Mouse (Mus musculus) heart, embryonic 11.5 days (tissue): ENCODE data around the gene Cux1. TPM values are rescaled to one million over a fixed set of nuclear protein-coding genes. Genes with fewer than 3 reads are reported as not detected.

Experiments used
- ATAC-seq: fragments of 200-750 bp; cut with Nextera tagmentation; replicated peaks from 2 replicates; pipeline ENCODE4 v1.8.0; 2017; ENCODE audit warnings: moderate library complexity; ENCODE audit not compliant: insufficient number of reproducible peaks, low FRiP score, low TSS enrichment
- H3K27ac ChIP-seq: fragments of 300-500 bp; sonication (generic); 2 replicates; pipeline ENCODE4 v1.5.1; 2014; ENCODE audit warnings: mild to moderate bottlenecking, low read depth, low read length
- H3K27me3 ChIP-seq: fragments of 300-500 bp; sonication (generic); 2 replicates; pipeline ENCODE4 v1.6.1; 2014; ENCODE audit warnings: mild to moderate bottlenecking, low read length, mixed read lengths; ENCODE audit not compliant: control insufficient read depth, insufficient read depth
- H3K36me3 ChIP-seq: fragments of 300-500 bp; sonication (generic); 2 replicates; pipeline ENCODE4 v1.6.1; 2014; ENCODE audit warnings: mild to moderate bottlenecking, low read length, moderate library complexity, mixed read lengths; ENCODE audit not compliant: control insufficient read depth, insufficient read depth
- H3K4me1 ChIP-seq: fragments of 300-500 bp; sonication (generic); 2 replicates; pipeline ENCODE4 v1.6.1; 2014; ENCODE audit warnings: low read length; ENCODE audit not compliant: control insufficient read depth, insufficient read depth
- H3K4me2 ChIP-seq: fragments of 300-500 bp; sonication (generic); 2 replicates; pipeline ENCODE4 v1.6.1; 2014; ENCODE audit warnings: mild to moderate bottlenecking, moderate library complexity
- H3K4me3 ChIP-seq: fragments of 300-500 bp; sonication (generic); 2 replicates; pipeline ENCODE4 v1.5.1; 2014; ENCODE audit warnings: low read depth, low read length
- H3K9ac ChIP-seq: fragments of 300-500 bp; sonication (generic); 2 replicates; pipeline ENCODE4 v1.6.1; 2014; ENCODE audit warnings: mild to moderate bottlenecking, low read depth, low read length, moderate library complexity
- H3K9me3 ChIP-seq: fragments of 300-500 bp; sonication (generic); replicated peaks from 2 replicates; pipeline ENCODE4 v1.6.1; 2016; ENCODE audit warnings: low read length; ENCODE audit not compliant: control insufficient read depth
- WGBS: fragments of 180-500 bp; shearing (Covaris S2); extraction: QIAGEN DNeasy Blood & Tissue Kit; methylation state at CpG from one replicate; pipeline ENCODE4 v1.1.7; 2014; ENCODE audit not compliant: insufficient replicate concordance; 5-methylcytosine and 5-hydroxymethylcytosine counted together
- polyA plus RNA-seq: library from polyadenylated mRNA; unstranded; fragments of >200 nt; fragmentation: Nextera tagmentation; extraction: Ambion mirVana; gene quantifications from 2 replicates; pipeline ENCODE4 v1.2.1, GENCODE M21; 2014

Gene Cux1
- polyA plus RNA-seq, 1 experiment from 2014 or later = 67.5 TPM

- H3K4me2 ChIP-seq = no peak overlapping the region
- H3K4me1 ChIP-seq = no peaks in the 10 kb centered on the region
- H3K9me3 ChIP-seq = no peaks in the 10 kb centered on the region
- H3K27ac ChIP-seq = no peak overlapping the region
- H3K4me3 ChIP-seq = no peak overlapping the region
- ATAC-seq = no peak
- H3K36me3 ChIP-seq = no peaks in the 10 kb centered on the region
- no peaks in the 10 kb centered on the region for H3K27me3 ChIP-seq
- 50% methylated on average over 2 of the region's 2 CpGs for WGBS
- H3K9ac ChIP-seq = no peak overlapping the region
Measured at GRCm38 (mm10) chr5:136589002-136589401, 21.7 kb upstream of the Cux1 start.

GRCm38 (mm10) chr5:136588471-136588870, 21.2 kb upstream of the Cux1 start:
- WGBS = 65% methylated on average over 3 of the region's 3 CpGs
- Histone ChIP-seq H3K4me3 (no peak overlapping the region), H3K27me3 (no peaks in the 10 kb centered on the region), H3K9me3 (no peaks in the 10 kb centered on the region), H3K9ac (no peak overlapping the region), H3K27ac (no peak overlapping the region), H3K36me3 (no peaks in the 10 kb centered on the region), H3K4me2 (no peak overlapping the region), H3K4me1 (no peaks in the 10 kb centered on the region)
- no peak for ATAC-seq

- no peak for ATAC-seq
- H3K4me2 ChIP-seq = no peak overlapping the region
- WGBS = 33% methylated on average over 4 of the region's 4 CpGs
- H3K9me3 ChIP-seq = no peaks in the 10 kb centered on the region
- no peak overlapping the region for H3K27ac ChIP-seq
- no peak overlapping the region for H3K9ac ChIP-seq
- no peak overlapping the region for H3K4me3 ChIP-seq
- no peaks in the 10 kb centered on the region for H3K4me1 ChIP-seq
- H3K27me3 ChIP-seq = peaks cover 20% of the 10 kb centered on the region
- H3K36me3 ChIP-seq = no peaks in the 10 kb centered on the region
Measured at GRCm38 (mm10) chr5:136584676-136585285, 17.5 kb upstream of the Cux1 start.

- Histone ChIP-seq H3K4me2 (no peak overlapping the region), H3K4me3 (no peak overlapping the region), H3K36me3 (no peaks in the 10 kb centered on the region), H3K9me3 (no peaks in the 10 kb centered on the region), H3K9ac (no peak overlapping the region), H3K27ac (no peak overlapping the region), H3K4me1 (no peaks in the 10 kb centered on the region), H3K27me3 (peaks cover 24% of the 10 kb centered on the region)
- no peak for ATAC-seq
- WGBS = 58% methylated on average over 4 of the region's 4 CpGs
Measured at GRCm38 (mm10) chr5:136583666-136584464, 16.6 kb upstream of the Cux1 start.

DNA sequence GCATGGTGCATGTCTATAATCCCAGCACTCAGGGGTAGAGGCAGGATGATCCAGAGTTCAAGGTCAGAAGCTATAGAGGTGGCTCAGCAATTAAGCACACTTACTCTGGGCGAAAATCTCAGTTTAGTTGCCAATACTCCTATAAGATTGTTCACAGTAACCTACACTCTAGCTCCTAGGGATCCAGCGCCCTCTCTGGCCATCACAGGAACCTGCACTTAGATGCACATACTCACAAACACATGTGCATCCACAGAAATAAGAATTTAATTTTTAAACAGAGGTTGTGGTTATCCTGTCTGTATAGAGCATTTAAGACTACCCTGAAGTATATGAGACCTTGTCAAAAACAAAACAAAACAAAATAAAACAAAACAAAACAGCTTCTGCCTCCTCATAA, 16.0 kb upstream of the Cux1 start:
- H3K27ac ChIP-seq = no peak overlapping the region
- ATAC-seq = no peak
- H3K27me3 ChIP-seq = peaks cover 30% of the 10 kb centered on the region
- 82% methylated on average over 2 of the region's 2 CpGs for WGBS
- H3K36me3 ChIP-seq = no peaks in the 10 kb centered on the region
- no peak overlapping the region for H3K4me2 ChIP-seq
- no peak overlapping the region for H3K9ac ChIP-seq
- no peak overlapping the region for H3K4me3 ChIP-seq
- H3K9me3 ChIP-seq = no peaks in the 10 kb centered on the region
- no peaks in the 10 kb centered on the region for H3K4me1 ChIP-seq

DNA sequence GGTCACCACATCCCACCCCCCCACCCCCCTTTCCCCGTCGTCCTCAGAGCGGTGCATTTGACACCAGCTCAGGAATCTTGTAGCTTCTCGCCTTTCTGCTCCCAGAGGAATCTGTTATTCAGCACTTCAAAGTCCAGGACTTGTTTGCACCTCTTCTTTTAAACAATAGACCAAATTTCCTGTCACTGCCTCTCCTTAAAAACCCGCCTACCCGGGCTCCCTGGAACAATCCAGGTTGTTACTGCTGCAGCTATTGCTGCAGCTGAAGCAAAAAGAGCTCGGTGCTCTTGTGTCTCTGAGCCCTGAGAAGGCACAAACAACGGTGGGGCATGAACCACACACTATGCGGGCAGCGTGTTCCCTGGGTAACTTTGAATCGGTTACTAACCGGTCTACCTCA, 14.9 kb upstream of the Cux1 start:
- Histone ChIP-seq H3K27me3 (peaks cover 31% of the 10 kb centered on the region), H3K4me1 (no peaks in the 10 kb centered on the region), H3K4me3 (peak overlapping the region; percentile 15; the same call in 1 of the 2 replicates), H3K27ac (no peak overlapping the region), H3K36me3 (no peaks in the 10 kb centered on the region), H3K9ac (no peak overlapping the region), H3K9me3 (no peaks in the 10 kb centered on the region), H3K4me2 (peak overlapping the region; percentile 59)
- no peak for ATAC-seq
- WGBS = 6% methylated on average over 12 of the region's 12 CpGs

GRCm38 (mm10) chr5:136581625-136582024, 14.3 kb upstream of the Cux1 start:
- ATAC-seq = no peak

GRCm38 (mm10) chr5:136581166-136581565, 13.9 kb upstream of the Cux1 start:
- WGBS = 14% methylated on average over 9 of the region's 9 CpGs
- Histone ChIP-seq H3K4me1 (no peaks in the 10 kb centered on the region), H3K36me3 (no peaks in the 10 kb centered on the region), H3K4me2 (peak overlapping the region; percentile 59), H3K9ac (no peak overlapping the region), H3K4me3 (0 out of 2 replicates have a peak overlapping the region, but pooled peaks have one; percentile 15), H3K27me3 (peaks cover 31% of the 10 kb centered on the region), H3K27ac (no peak overlapping the region), H3K9me3 (no peaks in the 10 kb centered on the region)
- no peak for ATAC-seq

More at GRCm38 (mm10) chr5:136581625-136582024, 14.3 kb upstream of the Cux1 start:
- Histone ChIP-seq H3K9ac (no peak overlapping the region), H3K4me1 (no peaks in the 10 kb centered on the region), H3K9me3 (no peaks in the 10 kb centered on the region), H3K4me3 (peak overlapping the region; percentile 15; the same call in 1 of the 2 replicates), H3K27ac (no peak overlapping the region), H3K4me2 (peak overlapping the region; percentile 59), H3K27me3 (peaks cover 31% of the 10 kb centered on the region), H3K36me3 (no peaks in the 10 kb centered on the region)
- WGBS = 2% methylated on average over 13 of the region's 13 CpGs
